Mouse (Mus musculus): ENCODE data around the gene Gng7. TPM values are rescaled to one million over a fixed set of nuclear protein-coding genes. Genes with fewer than 3 reads are reported as not detected.
"Not testable (repeated sequence)": the region's sequence is repeated elsewhere in the genome, so short reads cannot be mapped to it uniquely, and the experiment has no call there.

The Gng7 gene
- polyA plus RNA-seq, 1 experiment from 2014 or later: 6.0 TPM

- not testable (repeated sequence) for H3K27me3 ChIP-seq (ENCODE audit: low read depth, poor library complexity, severe bottlenecking); H3K27ac ChIP-seq (replicated peaks); DNase-seq (ENCODE audit: low spot score); H3K4me1 ChIP-seq; H3K9me3 ChIP-seq (replicated peaks); H3K4me3 ChIP-seq
- WGBS: 96% methylated on average over 14 of the region's 14 CpGs
- peaks cover 79% of the 10 kb centered on the region for H3K36me3 ChIP-seq
Observed at GRCm38 (mm10) chr10:81045246-81045645, 30.5 kb upstream of the Gng7 start.

- H3K4me3 ChIP-seq: 0 out of 2 replicates have a peak overlapping the region, but pooled peaks have one; percentile 1
- H3K27me3 ChIP-seq (ENCODE audit: low read depth, poor library complexity, severe bottlenecking): no peaks in the 10 kb centered on the region
- DNase-seq (ENCODE audit: low spot score): peak; percentile 72
- no peaks in the 10 kb centered on the region for H3K9me3 ChIP-seq (replicated peaks)
- no peak overlapping the region for H3K27ac ChIP-seq (replicated peaks)
- peaks cover 13% of the 10 kb centered on the region for H3K4me1 ChIP-seq
- H3K36me3 ChIP-seq: peaks cover 43% of the 10 kb centered on the region
- 39% methylated on average over 13 of the region's 13 CpGs for WGBS
Observed at GRCm38 (mm10) chr10:81041458-81042175, 26.9 kb upstream of the Gng7 start.

- Histone ChIP-seq H3K27me3 (ENCODE audit: low read depth, poor library complexity, severe bottlenecking) (no peaks in the 10 kb centered on the region), H3K4me1 (peaks cover 17% of the 10 kb centered on the region), H3K36me3 (peaks cover 13% of the 10 kb centered on the region), H3K4me3 (peak within 1 kb of the TSS; percentile 66), H3K27ac (replicated peaks) (peak within 1 kb of the TSS; percentile 79), H3K9me3 (replicated peaks) (no peaks in the 10 kb centered on the region)
- DNase-seq (ENCODE audit: low spot score): peak; percentile 98
- WGBS: 1% methylated on average over 35 of the region's 35 CpGs
Observed at GRCm38 (mm10) chr10:81036988-81037580, 22.3 kb upstream of the Gng7 start, which contains the start of gene Slc39a3. TSS of gene Slc39a3 (minus strand) at chr10:81037426.

- Histone ChIP-seq H3K9me3 (replicated peaks) (no peaks in the 10 kb centered on the region), H3K27ac (replicated peaks) (no peak overlapping the region), H3K4me3 (no peak overlapping the region), H3K4me1 (peaks cover 15% of the 10 kb centered on the region), H3K36me3 (peaks cover 18% of the 10 kb centered on the region), H3K27me3 (ENCODE audit: low read depth, poor library complexity, severe bottlenecking) (no peaks in the 10 kb centered on the region)
- WGBS: 78% methylated on average over 7 of the region's 7 CpGs
- no peak for DNase-seq (ENCODE audit: low spot score)
Observed at GRCm38 (mm10) chr10:81036251-81036650, 21.5 kb upstream of the Gng7 start.

GRCm38 (mm10) chr10:81033586-81033985, 18.8 kb upstream of the Gng7 start:
- 84% methylated on average over 10 of the region's 10 CpGs for WGBS
- peaks cover 31% of the 10 kb centered on the region for H3K36me3 ChIP-seq
- H3K4me3 ChIP-seq: no peak overlapping the region
- H3K27ac ChIP-seq (replicated peaks): no peak overlapping the region
- H3K9me3 ChIP-seq (replicated peaks): no peaks in the 10 kb centered on the region
- H3K4me1 ChIP-seq: peaks cover 18% of the 10 kb centered on the region
- H3K27me3 ChIP-seq (ENCODE audit: low read depth, poor library complexity, severe bottlenecking): no peaks in the 10 kb centered on the region
- DNase-seq (ENCODE audit: low spot score): no peak

- Histone ChIP-seq H3K4me1 (peaks cover 18% of the 10 kb centered on the region), H3K27ac (replicated peaks) (no peak overlapping the region), H3K36me3 (peaks cover 31% of the 10 kb centered on the region), H3K4me3 (no peak overlapping the region), H3K9me3 (replicated peaks) (no peaks in the 10 kb centered on the region), H3K27me3 (ENCODE audit: low read depth, poor library complexity, severe bottlenecking) (peaks cover 24% of the 10 kb centered on the region)
- 75% methylated on average over 10 of the region's 10 CpGs for WGBS
- no peak for DNase-seq (ENCODE audit: low spot score)
Observed at GRCm38 (mm10) chr10:81029031-81029430, 14.3 kb upstream of the Gng7 start.

GRCm38 (mm10) chr10:81028219-81028618, 13.5 kb upstream of the Gng7 start:
- no peak overlapping the region for H3K4me3 ChIP-seq
- peaks cover 32% of the 10 kb centered on the region for H3K27me3 ChIP-seq (ENCODE audit: low read depth, poor library complexity, severe bottlenecking)

GRCm38 (mm10) chr10:81027331-81027730, 12.6 kb upstream of the Gng7 start:
- 80% methylated on average over 4 of the region's 4 CpGs for WGBS
- Histone ChIP-seq H3K27me3 (ENCODE audit: low read depth, poor library complexity, severe bottlenecking) (peaks cover 41% of the 10 kb centered on the region), H3K27ac (replicated peaks) (no peak overlapping the region), H3K4me1 (peaks cover 19% of the 10 kb centered on the region), H3K4me3 (no peak overlapping the region), H3K9me3 (replicated peaks) (no peaks in the 10 kb centered on the region), H3K36me3 (peaks cover 19% of the 10 kb centered on the region)
- DNase-seq (ENCODE audit: low spot score): no peak

More at GRCm38 (mm10) chr10:81028219-81028618, 13.5 kb upstream of the Gng7 start:
- no peaks in the 10 kb centered on the region for H3K9me3 ChIP-seq (replicated peaks)
- no peak for DNase-seq (ENCODE audit: low spot score)
- H3K4me1 ChIP-seq: peaks cover 18% of the 10 kb centered on the region
- peaks cover 26% of the 10 kb centered on the region for H3K36me3 ChIP-seq
- no peak overlapping the region for H3K27ac ChIP-seq (replicated peaks)

GRCm38 (mm10) chr10:81026857-81027256, 12.1 kb upstream of the Gng7 start:
- Histone ChIP-seq H3K27ac (replicated peaks) (no peak overlapping the region), H3K27me3 (ENCODE audit: low read depth, poor library complexity, severe bottlenecking) (peaks cover 45% of the 10 kb centered on the region), H3K4me1 (peaks cover 23% of the 10 kb centered on the region), H3K4me3 (no peak overlapping the region), H3K36me3 (peaks cover 18% of the 10 kb centered on the region), H3K9me3 (replicated peaks) (no peaks in the 10 kb centered on the region)
- DNase-seq (ENCODE audit: low spot score): no peak
- 93% methylated on average over 5 of the region's 5 CpGs for WGBS

- no peaks in the 10 kb centered on the region for H3K9me3 ChIP-seq (replicated peaks)
- 57% methylated on average over 12 of the region's 12 CpGs for WGBS
- no peak for DNase-seq (ENCODE audit: low spot score)
- peaks cover 8% of the 10 kb centered on the region for H3K36me3 ChIP-seq
- peaks cover 27% of the 10 kb centered on the region for H3K4me1 ChIP-seq
- peak within 1 kb of the TSS; percentile 76 for H3K27ac ChIP-seq (replicated peaks)
- peak within 1 kb of the TSS; percentile 62 for H3K4me3 ChIP-seq
- H3K27me3 ChIP-seq (ENCODE audit: low read depth, poor library complexity, severe bottlenecking): peaks cover 56% of the 10 kb centered on the region
Observed at GRCm38 (mm10) chr10:81025639-81026275, 11.0 kb upstream of the Gng7 start, which contains the start of gene Diras1. TSS of gene Diras1 (minus strand) at chr10:81025662.

GRCm38 (mm10) chr10:81025047-81025621, 10.4 kb upstream of the Gng7 start:
- H3K4me1 ChIP-seq: peaks cover 27% of the 10 kb centered on the region
- H3K9me3 ChIP-seq (replicated peaks): no peaks in the 10 kb centered on the region
- H3K27ac ChIP-seq (replicated peaks): peak overlapping the region; percentile 76
- peaks cover 2% of the 10 kb centered on the region for H3K36me3 ChIP-seq
- peak overlapping the region; percentile 62 for H3K4me3 ChIP-seq
- H3K27me3 ChIP-seq (ENCODE audit: low read depth, poor library complexity, severe bottlenecking): peaks cover 58% of the 10 kb centered on the region
- no peak for DNase-seq (ENCODE audit: low spot score)
- 2% methylated on average over 43 of the region's 43 CpGs for WGBS

- H3K27me3 ChIP-seq (ENCODE audit: low read depth, poor library complexity, severe bottlenecking): peaks cover 58% of the 10 kb centered on the region
- WGBS: 78% methylated on average over 5 of the region's 5 CpGs
- H3K4me3 ChIP-seq: peak overlapping the region; percentile 62
- H3K27ac ChIP-seq (replicated peaks): peak overlapping the region; percentile 76
- H3K4me1 ChIP-seq: peaks cover 28% of the 10 kb centered on the region
- H3K36me3 ChIP-seq: no peaks in the 10 kb centered on the region
- H3K9me3 ChIP-seq (replicated peaks): no peaks in the 10 kb centered on the region
- DNase-seq (ENCODE audit: low spot score): no peak
Observed at GRCm38 (mm10) chr10:81024346-81024937, 9.7 kb upstream of the Gng7 start.
